Mouse (Mus musculus): ENCODE measurements at regions not wholly inside any gene's neighbourhood (a gene's known extent, or its start where the extent isn't known, plus 50 kb on each side); places are given as distances from the start of the nearest gene placed in this dataset.
A peak's percentile ranks its signal among the peaks of the same experiment; 100 is the strongest.

DNA sequence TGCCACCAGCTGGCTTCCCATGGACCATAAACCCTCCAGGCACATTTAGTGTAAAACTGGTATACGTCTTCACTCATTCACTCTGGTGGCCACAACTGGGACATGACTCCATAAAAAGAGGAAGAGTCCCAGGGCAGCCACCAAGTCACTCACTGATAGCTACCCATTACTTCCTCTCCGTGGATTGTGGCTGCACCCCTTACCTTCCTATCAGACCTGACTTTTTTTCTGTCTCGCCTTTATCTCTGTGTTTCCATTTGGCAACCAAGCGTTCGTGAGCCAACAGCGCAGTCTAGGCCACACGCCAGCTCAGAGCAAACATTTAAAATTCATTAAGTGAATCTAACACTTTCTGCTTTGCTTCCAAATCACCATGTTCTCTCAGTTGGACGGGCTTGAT lies 53.9 kb upstream of the Slc44a1 start:
- WGBS = 90% methylated on average over 8 of the region's 8 CpGs
- no peak for ATAC-seq (ENCODE audit: insufficient number of reproducible peaks, low FRiP score, low TSS enrichment, low read depth)
- no peak overlapping the region for H3K4me2 ChIP-seq (replicated peaks)

DNA sequence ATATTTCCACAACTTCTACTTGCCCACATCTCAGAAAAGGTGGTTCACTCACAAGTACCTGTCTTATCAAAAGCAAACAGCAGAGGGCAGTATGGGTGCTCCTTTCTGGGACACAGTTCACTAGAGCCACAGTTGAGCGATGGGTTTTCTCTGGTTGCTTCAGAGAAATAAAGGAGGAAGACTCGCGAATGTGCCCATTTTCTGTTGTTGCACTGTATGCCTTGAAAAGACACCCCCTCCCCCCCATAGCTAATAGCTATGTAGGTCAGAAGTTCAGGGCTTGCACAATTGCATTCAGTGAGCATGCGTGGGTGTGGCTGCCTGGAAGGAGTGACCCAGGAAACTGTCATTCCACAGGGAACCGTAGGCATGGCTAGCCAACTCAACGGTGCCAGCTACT lies 55.5 kb upstream of the Slc44a1 start:
- WGBS = 21% methylated on average over 6 of the region's 6 CpGs
- H3K4me1 ChIP-seq = 0 out of 2 replicates have a peak, but pooled peaks cover 2% of the 10 kb centered on the region
- H3K36me3 ChIP-seq = no peaks in the 10 kb centered on the region
- peak; percentile 65 for ATAC-seq (ENCODE audit: insufficient number of reproducible peaks, low FRiP score, low TSS enrichment, low read depth)
- no peaks in the 10 kb centered on the region for H3K9me3 ChIP-seq (replicated peaks)
- no peak overlapping the region for H3K27ac ChIP-seq (replicated peaks)
- H3K4me3 ChIP-seq (replicated peaks) = no peak overlapping the region
- H3K9ac ChIP-seq = no peak overlapping the region
- no peak overlapping the region; the same call in 1 of the 2 replicates for H3K4me2 ChIP-seq (replicated peaks)
- H3K27me3 ChIP-seq = no peaks in the 10 kb centered on the region

More for the DNA sequence above, 53.9 kb upstream of the Slc44a1 start:
- Histone ChIP-seq H3K27me3 (no peaks in the 10 kb centered on the region), H3K36me3 (no peaks in the 10 kb centered on the region), H3K9ac (no peak overlapping the region), H3K27ac (replicated peaks) (no peak overlapping the region), H3K4me1 (0 out of 2 replicates have a peak, but pooled peaks cover 2% of the 10 kb centered on the region), H3K4me3 (replicated peaks) (no peak overlapping the region), H3K9me3 (replicated peaks) (no peaks in the 10 kb centered on the region)

DNA sequence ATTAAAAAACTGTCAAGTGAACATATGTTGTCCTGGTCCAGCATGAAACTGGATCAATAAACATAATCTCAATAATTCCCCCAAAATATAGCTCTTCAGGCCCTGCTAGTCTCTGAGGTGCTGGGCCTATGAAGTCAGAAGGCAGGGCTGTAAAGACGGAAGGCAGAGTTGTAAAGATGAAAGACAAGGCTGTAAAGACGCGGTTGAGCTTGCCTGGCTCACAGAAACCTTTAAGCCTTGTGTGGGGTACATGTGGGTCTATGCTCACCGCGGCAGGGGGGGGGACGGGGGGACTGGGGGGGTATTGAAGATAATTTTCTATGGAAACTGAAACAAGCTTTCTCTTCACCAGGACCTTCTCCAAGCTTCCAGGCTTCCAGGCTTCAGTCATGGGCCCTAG lies 56.1 kb upstream of the Slc44a1 start:
- Histone ChIP-seq H3K27ac (replicated peaks) (no peak overlapping the region), H3K27me3 (no peaks in the 10 kb centered on the region), H3K9ac (no peak overlapping the region), H3K9me3 (replicated peaks) (no peaks in the 10 kb centered on the region), H3K4me1 (0 out of 2 replicates have a peak, but pooled peaks cover 2% of the 10 kb centered on the region), H3K36me3 (no peaks in the 10 kb centered on the region), H3K4me3 (replicated peaks) (no peak overlapping the region), H3K4me2 (replicated peaks) (no peak overlapping the region)
- WGBS = 66% methylated on average over 6 of the region's 6 CpGs
- ATAC-seq (ENCODE audit: insufficient number of reproducible peaks, low FRiP score, low TSS enrichment, low read depth) = no peak

DNA sequence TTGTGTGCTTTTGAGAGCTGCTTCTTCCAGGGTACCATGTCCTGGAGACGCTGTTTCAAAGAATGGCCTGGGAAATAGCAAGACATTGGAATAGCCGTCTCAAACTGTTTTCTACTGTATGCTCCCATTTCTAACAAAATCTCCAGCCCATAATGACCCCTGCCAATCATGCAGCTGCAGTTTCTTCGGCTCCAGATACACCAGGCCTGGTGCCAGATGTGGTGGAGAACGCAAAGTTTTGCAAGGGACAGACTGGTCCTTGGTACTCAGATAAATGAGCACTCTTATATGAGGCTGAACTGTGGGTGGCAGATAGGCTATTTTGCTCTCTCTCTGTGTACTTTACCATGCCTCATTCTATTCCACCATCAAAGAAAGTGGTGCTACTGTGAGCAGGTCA lies 58.2 kb upstream of the Slc44a1 start:
- no peak for ATAC-seq (ENCODE audit: insufficient number of reproducible peaks, low FRiP score, low TSS enrichment, low read depth)
- no peak overlapping the region for H3K9ac ChIP-seq
- H3K9me3 ChIP-seq (replicated peaks) = no peaks in the 10 kb centered on the region
- no peak overlapping the region for H3K27ac ChIP-seq (replicated peaks)
- H3K36me3 ChIP-seq = no peaks in the 10 kb centered on the region
- H3K4me3 ChIP-seq (replicated peaks) = no peak overlapping the region
- 0 out of 2 replicates have a peak, but pooled peaks cover 2% of the 10 kb centered on the region for H3K4me1 ChIP-seq
- H3K4me2 ChIP-seq (replicated peaks) = no peak overlapping the region
- WGBS = 71% methylated on average over 4 of the region's 4 CpGs
- no peaks in the 10 kb centered on the region for H3K27me3 ChIP-seq

DNA sequence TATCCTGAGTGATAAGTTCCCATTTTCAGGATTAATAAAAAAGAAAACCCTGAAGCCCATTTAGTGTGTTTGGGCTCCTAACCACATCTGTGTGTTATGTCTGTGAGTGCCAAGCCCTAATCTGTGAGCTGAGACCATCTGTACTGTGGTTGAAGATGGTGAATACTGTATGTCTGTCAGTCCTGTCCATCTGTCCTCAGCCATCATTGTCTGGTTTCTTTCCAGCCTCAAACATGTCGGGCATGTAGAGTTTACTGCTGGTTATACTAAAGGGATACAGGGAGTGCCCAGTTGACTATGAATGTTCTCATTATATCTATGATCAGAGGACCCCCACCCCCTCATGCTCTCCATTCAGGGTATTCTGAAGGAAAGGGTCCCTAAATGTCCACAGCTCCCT lies 60.4 kb upstream of the Slc44a1 start:
- ATAC-seq (ENCODE audit: insufficient number of reproducible peaks, low FRiP score, low TSS enrichment, low read depth) = no peak
- no peaks in the 10 kb centered on the region for H3K36me3 ChIP-seq
- H3K27ac ChIP-seq (replicated peaks) = no peak overlapping the region
- 85% methylated on average over 1 of the region's 1 CpGs for WGBS
- no peaks in the 10 kb centered on the region for H3K9me3 ChIP-seq (replicated peaks)
- H3K9ac ChIP-seq = no peak overlapping the region
- no peak overlapping the region for H3K4me3 ChIP-seq (replicated peaks)
- H3K27me3 ChIP-seq = no peaks in the 10 kb centered on the region
- 0 out of 2 replicates have a peak, but pooled peaks cover 2% of the 10 kb centered on the region for H3K4me1 ChIP-seq
- H3K4me2 ChIP-seq (replicated peaks) = no peak overlapping the region

DNA sequence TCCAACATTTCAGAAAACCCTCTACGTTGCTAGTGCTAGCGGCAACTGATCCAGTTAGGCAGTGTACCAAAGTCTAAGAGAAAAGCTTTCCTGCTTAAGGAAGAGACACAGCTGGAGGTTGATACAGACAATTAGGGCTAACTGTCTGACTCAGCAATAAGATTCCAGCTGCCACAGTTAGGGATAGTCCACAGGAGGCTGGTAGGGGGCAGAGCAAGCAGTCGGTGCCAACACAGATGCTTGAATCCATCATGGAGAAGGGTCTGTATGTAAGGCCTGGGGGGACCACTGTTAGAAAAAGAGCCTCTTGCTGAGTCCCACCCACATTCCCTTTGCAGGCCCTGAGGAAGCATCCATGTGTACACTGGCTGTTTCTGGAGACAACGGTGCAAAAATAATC lies 63.2 kb upstream of the Slc44a1 start:
- Histone ChIP-seq H3K4me3 (replicated peaks) (no peak overlapping the region), H3K9ac (no peak overlapping the region), H3K9me3 (replicated peaks) (no peaks in the 10 kb centered on the region), H3K27ac (replicated peaks) (no peak overlapping the region), H3K4me2 (replicated peaks) (no peak overlapping the region), H3K27me3 (no peaks in the 10 kb centered on the region), H3K4me1 (no peaks in the 10 kb centered on the region), H3K36me3 (no peaks in the 10 kb centered on the region)
- 50% methylated on average over 4 of the region's 4 CpGs for WGBS
- ATAC-seq (ENCODE audit: insufficient number of reproducible peaks, low FRiP score, low TSS enrichment, low read depth) = peak; percentile 29; the same call in 1 of the 2 replicates

DNA sequence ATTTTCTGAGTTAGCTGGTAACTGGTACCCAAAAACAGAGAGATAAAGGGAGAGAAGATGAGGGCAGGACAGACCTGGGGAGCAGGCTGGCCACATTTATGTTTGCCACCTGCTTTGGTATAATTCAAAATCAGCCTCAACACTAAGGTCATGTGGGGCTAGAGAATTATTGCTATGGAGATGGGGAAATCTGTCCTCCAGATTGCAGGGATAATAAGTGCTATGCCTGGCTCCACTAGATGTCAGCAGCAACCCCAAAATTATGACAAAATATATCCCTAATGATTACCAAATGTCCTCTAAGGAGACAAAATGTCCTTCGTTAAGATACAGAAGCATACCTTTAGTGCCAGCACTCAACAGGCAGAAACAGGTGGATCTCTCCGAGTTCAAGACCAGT lies 83.8 kb upstream of the Slc44a1 start:
- ATAC-seq (ENCODE audit: insufficient number of reproducible peaks, low FRiP score, low TSS enrichment, low read depth) = no peak
- H3K9ac ChIP-seq = no peak overlapping the region

DNA sequence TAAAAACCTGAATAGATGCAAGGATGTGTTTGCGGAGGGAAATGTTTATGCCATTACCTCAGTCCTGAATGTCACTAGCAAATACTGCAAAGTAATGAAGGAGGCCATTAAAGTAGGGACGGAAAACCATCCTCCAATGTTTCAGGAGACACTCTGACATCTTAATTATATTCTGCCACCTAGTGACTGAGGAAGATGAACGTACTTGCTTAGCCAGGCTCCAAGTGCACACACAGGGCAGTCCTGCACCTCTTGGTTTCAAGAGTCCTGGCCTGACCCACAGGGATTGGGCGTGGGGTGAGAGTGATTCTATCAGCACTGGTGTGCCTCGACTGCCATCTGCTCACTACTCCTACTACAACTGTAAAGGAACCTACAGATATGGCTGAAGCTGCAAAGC lies 85.3 kb upstream of the Slc44a1 start:
- ATAC-seq (ENCODE audit: insufficient number of reproducible peaks, low FRiP score, low TSS enrichment, low read depth) = no peak

More for the DNA sequence above, 83.8 kb upstream of the Slc44a1 start:
- no peaks in the 10 kb centered on the region for H3K4me1 ChIP-seq
- 64% methylated on average over 2 of the region's 2 CpGs for WGBS
- H3K27ac ChIP-seq (replicated peaks) = no peak overlapping the region
- H3K9me3 ChIP-seq (replicated peaks) = no peaks in the 10 kb centered on the region
- no peaks in the 10 kb centered on the region for H3K36me3 ChIP-seq
- no peak overlapping the region for H3K4me3 ChIP-seq (replicated peaks)
- no peaks in the 10 kb centered on the region for H3K27me3 ChIP-seq
- no peak overlapping the region for H3K4me2 ChIP-seq (replicated peaks)

DNA sequence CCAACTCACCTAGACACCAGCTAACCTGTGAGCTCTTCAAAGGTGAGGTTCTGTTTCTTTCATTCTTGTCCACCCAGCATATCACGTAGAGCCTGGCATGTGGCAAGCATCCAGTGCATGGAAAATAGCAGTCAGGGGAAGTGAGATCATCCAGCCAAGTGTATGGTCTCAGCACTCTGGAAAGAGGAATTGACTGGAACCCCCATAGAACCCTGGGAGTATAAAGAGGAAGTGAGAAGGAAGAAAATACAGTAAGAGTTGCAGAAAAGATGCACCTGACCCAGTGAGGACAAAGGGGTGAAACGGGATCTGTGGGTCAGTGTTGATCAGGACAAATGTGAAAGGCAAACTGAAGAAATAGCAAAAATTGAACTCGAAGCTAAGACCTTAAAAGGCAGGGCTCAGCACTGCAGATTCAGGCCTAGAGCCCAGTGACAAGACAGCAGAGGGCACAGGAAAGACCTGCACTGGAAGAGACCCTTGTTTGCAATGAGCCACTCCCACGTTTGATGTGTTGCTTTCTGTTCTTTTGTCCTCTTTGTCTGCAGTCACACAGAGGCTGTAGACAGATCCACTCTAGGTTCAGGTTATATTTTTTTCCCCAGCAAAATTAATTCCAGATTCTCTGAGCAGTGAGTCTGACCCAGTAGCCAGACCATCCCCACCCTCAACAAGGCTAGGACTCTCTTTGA lies 86.7 kb upstream of the Slc44a1 start:
- Histone ChIP-seq H3K27ac (replicated peaks) (no peak overlapping the region), H3K4me2 (replicated peaks) (no peak overlapping the region), H3K4me3 (replicated peaks) (no peak overlapping the region), H3K36me3 (no peaks in the 10 kb centered on the region), H3K9ac (no peak overlapping the region), H3K4me1 (no peaks in the 10 kb centered on the region), H3K27me3 (no peaks in the 10 kb centered on the region), H3K9me3 (replicated peaks) (no peaks in the 10 kb centered on the region)
- no peak for ATAC-seq (ENCODE audit: insufficient number of reproducible peaks, low FRiP score, low TSS enrichment, low read depth)
- WGBS = 54% methylated on average over 4 of the region's 4 CpGs

More for the DNA sequence above, 85.3 kb upstream of the Slc44a1 start:
- H3K27ac ChIP-seq (replicated peaks) = no peak overlapping the region
- no peaks in the 10 kb centered on the region for H3K9me3 ChIP-seq (replicated peaks)
- H3K27me3 ChIP-seq = no peaks in the 10 kb centered on the region
- no peak overlapping the region for H3K9ac ChIP-seq
- H3K36me3 ChIP-seq = no peaks in the 10 kb centered on the region
- H3K4me1 ChIP-seq = no peaks in the 10 kb centered on the region
- no peak overlapping the region for H3K4me3 ChIP-seq (replicated peaks)
- 38% methylated on average over 5 of the region's 5 CpGs for WGBS
- no peak overlapping the region for H3K4me2 ChIP-seq (replicated peaks)

DNA sequence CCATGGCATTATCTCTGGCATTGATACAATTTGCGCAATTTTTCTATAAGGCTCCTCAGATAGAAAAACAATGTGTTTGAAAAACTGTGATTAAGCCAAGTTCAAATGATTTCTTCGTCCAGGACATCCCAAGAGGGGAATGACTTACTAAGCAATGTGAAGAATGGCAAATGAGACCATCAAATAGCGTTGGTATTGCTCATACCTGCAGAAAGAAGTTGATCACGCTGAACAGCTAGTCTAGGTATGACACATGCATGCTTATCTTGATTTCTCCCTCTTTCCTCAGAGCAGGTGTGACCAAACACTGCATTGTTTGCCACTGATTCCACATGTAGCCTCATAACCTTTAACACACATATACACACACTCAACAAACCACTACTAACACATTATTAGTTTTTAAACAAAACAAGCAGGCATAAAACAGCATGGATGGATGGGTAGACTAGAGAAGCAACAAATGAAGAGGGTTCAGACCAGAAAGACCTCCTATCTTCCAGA lies 89.1 kb upstream of the Slc44a1 start:
- Histone ChIP-seq H3K27ac (replicated peaks) (no peak overlapping the region), H3K4me3 (replicated peaks) (no peak overlapping the region), H3K4me2 (replicated peaks) (no peak overlapping the region), H3K27me3 (no peaks in the 10 kb centered on the region), H3K9ac (no peak overlapping the region), H3K36me3 (no peaks in the 10 kb centered on the region), H3K4me1 (no peaks in the 10 kb centered on the region), H3K9me3 (replicated peaks) (no peaks in the 10 kb centered on the region)
- ATAC-seq (ENCODE audit: insufficient number of reproducible peaks, low FRiP score, low TSS enrichment, low read depth) = no peak
- WGBS = 84% methylated on average over 4 of the region's 4 CpGs

DNA sequence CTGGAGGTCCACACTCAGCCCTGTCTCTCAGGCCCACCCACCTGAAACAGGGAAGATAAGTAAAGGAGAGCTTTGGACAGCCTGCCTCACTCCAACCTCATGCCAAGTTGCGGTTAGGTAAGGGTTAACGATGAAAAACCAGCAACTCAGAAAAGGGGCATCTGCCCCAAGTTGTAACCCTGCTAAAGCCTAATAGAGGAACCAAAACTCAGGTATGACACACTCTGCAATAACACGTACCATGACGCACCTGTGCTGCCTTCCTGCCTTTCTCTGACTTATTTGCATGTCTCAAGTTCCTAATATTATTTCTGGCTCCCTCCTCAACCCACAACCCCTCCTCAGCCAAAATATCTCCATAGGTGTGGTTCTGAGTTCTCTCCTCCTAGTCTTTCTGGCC lies 94.9 kb upstream of the Slc44a1 start:
- no peak overlapping the region for H3K4me3 ChIP-seq (replicated peaks)
- H3K27ac ChIP-seq (replicated peaks) = no peak overlapping the region
- no peaks in the 10 kb centered on the region for H3K27me3 ChIP-seq
- no peaks in the 10 kb centered on the region for H3K36me3 ChIP-seq
- no peaks in the 10 kb centered on the region for H3K4me1 ChIP-seq
- H3K9me3 ChIP-seq (replicated peaks) = no peaks in the 10 kb centered on the region
- ATAC-seq (ENCODE audit: insufficient number of reproducible peaks, low FRiP score, low TSS enrichment, low read depth) = no peak
- H3K4me2 ChIP-seq (replicated peaks) = no peak overlapping the region
- 91% methylated on average over 4 of the region's 4 CpGs for WGBS
- no peak overlapping the region for H3K9ac ChIP-seq

DNA sequence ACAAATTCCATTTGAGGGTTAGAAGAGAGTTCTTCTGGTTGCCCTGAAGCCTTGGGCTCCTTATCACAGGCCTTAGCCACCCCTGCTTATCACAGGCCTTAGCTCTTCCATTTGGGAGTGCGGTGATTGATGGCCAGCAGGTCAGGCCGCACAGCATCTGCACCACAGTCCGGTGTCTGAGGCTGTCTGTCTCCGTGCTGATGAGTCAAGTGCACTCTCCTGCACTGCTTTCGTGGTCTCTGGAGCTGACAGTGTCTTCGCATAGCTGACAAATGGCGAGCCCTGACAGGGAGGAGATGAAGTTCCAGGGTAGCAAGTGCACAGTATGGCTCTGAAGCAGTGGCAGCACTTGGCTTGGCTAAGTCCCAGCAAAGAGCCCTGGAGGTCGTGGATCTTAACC lies 95.7 kb upstream of the Slc44a1 start:
- H3K4me2 ChIP-seq (replicated peaks) = no peak overlapping the region
- H3K27me3 ChIP-seq = no peaks in the 10 kb centered on the region
- H3K9ac ChIP-seq = no peak overlapping the region
- no peak overlapping the region for H3K4me3 ChIP-seq (replicated peaks)
- 77% methylated on average over 8 of the region's 8 CpGs for WGBS
- no peak overlapping the region for H3K27ac ChIP-seq (replicated peaks)
- H3K36me3 ChIP-seq = no peaks in the 10 kb centered on the region
- no peaks in the 10 kb centered on the region for H3K9me3 ChIP-seq (replicated peaks)
- H3K4me1 ChIP-seq = no peaks in the 10 kb centered on the region
- no peak for ATAC-seq (ENCODE audit: insufficient number of reproducible peaks, low FRiP score, low TSS enrichment, low read depth)

All from embryonic facial prominence, embryonic 15.5 days (tissue).